Mouse (Mus musculus) heart, postnatal 0 days (tissue): ENCODE measurements around the gene Hist1h4m. TPM values are rescaled to one million over a fixed set of nuclear protein-coding genes. Genes with fewer than 3 reads are reported as not detected.
"Not testable (repeated sequence)": the region's sequence is repeated elsewhere in the genome, so short reads cannot be mapped to it uniquely, and the experiment has no call there.

Source experiments
- ATAC-seq: fragments of 200-750 bp; cut with Nextera tagmentation; 2 replicates; pipeline ENCODE4 v1.8.0; 2017; ENCODE audit warnings: low read depth, moderate number of reproducible peaks, moderate library complexity; ENCODE audit not compliant: insufficient read depth
- DNase-seq: peaks from one replicate; pipeline ENCODE4 v3.0.0-alpha.2; 2016; ENCODE audit warnings: low spot score
- H3K27ac ChIP-seq: fragments of 300-500 bp; sonication (generic); 2 replicates; pipeline ENCODE4 v1.5.1; 2014; ENCODE audit warnings: low read depth, mild to moderate bottlenecking
- H3K27me3 ChIP-seq: fragments of 300-500 bp; sonication (generic); 2 replicates; pipeline ENCODE4 v1.6.1; 2014; ENCODE audit warnings: low read length, mixed read lengths; ENCODE audit not compliant: control insufficient read depth, insufficient read depth
- H3K36me3 ChIP-seq: fragments of 300-500 bp; sonication (generic); replicated peaks from 2 replicates; pipeline ENCODE4 v1.6.1; 2014; ENCODE audit warnings: low read length, mixed read lengths; ENCODE audit not compliant: control insufficient read depth, insufficient read depth
- H3K4me1 ChIP-seq: fragments of 300-500 bp; sonication (generic); 2 replicates; pipeline ENCODE4 v1.6.1; 2014; ENCODE audit warnings: antibody characterized with exemption; ENCODE audit not compliant: control insufficient read depth, insufficient read depth
- H3K4me2 ChIP-seq: fragments of 300-500 bp; sonication (generic); 2 replicates; pipeline ENCODE4 v1.6.1; 2014; ENCODE audit warnings: low read depth, mild to moderate bottlenecking, low read length, moderate library complexity
- H3K4me3 ChIP-seq: fragments of 300-500 bp; sonication (generic); 2 replicates; pipeline ENCODE4 v1.5.1; 2014; ENCODE audit warnings: low read depth, low read length
- H3K9ac ChIP-seq: fragments of 300-500 bp; sonication (generic); replicated peaks from 2 replicates; pipeline ENCODE4 v1.6.1; 2014; ENCODE audit warnings: low read depth, low read length, mixed read lengths
- H3K9me3 ChIP-seq: fragments of 300-500 bp; sonication (generic); replicated peaks from 2 replicates; pipeline ENCODE4 v1.6.1; 2016; ENCODE audit warnings: low read length; ENCODE audit not compliant: control insufficient read depth
- CTCF ChIP-seq: IDR thresholded peaks from 2 replicates; pipeline ENCODE4 v1.5.1; 2016; ENCODE audit warnings: antibody characterized with exemption, control low read depth, low read depth
- EP300 ChIP-seq: IDR thresholded peaks from 2 replicates; pipeline ENCODE4 v1.6.1; 2016; ENCODE audit warnings: antibody characterized with exemption, low read depth
- WGBS: fragments of 180-500 bp; shearing (Covaris S2); extraction: QIAGEN DNeasy Blood & Tissue Kit; methylation state at CpG from one replicate; pipeline ENCODE4 v1.1.7; 2014; 5-methylcytosine and 5-hydroxymethylcytosine counted together
- polyA plus RNA-seq: library from polyadenylated mRNA; unstranded; fragments of >200 nt; fragmentation: Nextera tagmentation; extraction: Ambion mirVana; gene quantifications from 2 replicates; pipeline ENCODE4 v1.2.1, GENCODE M21; 2015
- total RNA-seq: library from RNA; depleted of rRNA; stranded (reverse); fragments of >200 nt; gene quantifications from 2 replicates; pipeline ENCODE4 v1.2.3, GENCODE M21; 2014; ENCODE audit warnings: low replicate concordance; rRNA removed

Gene Hist1h4m
- total RNA-seq (1.1 and 2.7 TPM in 2 replicates), polyA plus RNA-seq (not detected in 2 replicates)

DNA sequence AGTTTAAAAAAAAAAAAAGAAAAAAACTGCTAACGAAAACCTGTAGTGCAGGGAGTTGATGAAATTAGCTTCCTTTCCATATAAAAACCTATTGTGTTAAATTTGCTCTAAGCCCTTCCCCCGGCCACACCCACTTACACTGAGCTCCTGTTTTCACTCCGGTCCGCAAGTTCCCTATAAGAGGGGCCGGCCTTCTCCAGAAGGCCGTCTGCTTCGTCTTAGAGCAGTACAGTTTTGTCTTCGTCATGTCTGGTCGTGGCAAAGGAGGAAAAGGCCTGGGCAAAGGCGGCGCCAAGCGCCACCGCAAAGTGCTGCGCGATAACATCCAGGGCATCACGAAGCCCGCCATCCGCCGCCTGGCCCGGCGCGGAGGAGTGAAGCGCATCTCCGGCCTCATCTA lies at the start of gene Hist1h4m:
TSS of gene Hist1h4m (plus strand) at position 208 of the 400 bp plus-strand sequence.
- H3K36me3 ChIP-seq, H3K27me3 ChIP-seq, H3K4me3 ChIP-seq, H3K4me2 ChIP-seq, DNase-seq, H3K9ac ChIP-seq, H3K9me3 ChIP-seq, H3K4me1 ChIP-seq: not testable (repeated sequence)
- peak within 1 kb of the TSS; percentile 25; the same call in 1 of the 2 replicates for H3K27ac ChIP-seq
- WGBS = no CpG with 5 or more reads among the region's 24 CpGs
- ATAC-seq = peak; percentile 63

DNA sequence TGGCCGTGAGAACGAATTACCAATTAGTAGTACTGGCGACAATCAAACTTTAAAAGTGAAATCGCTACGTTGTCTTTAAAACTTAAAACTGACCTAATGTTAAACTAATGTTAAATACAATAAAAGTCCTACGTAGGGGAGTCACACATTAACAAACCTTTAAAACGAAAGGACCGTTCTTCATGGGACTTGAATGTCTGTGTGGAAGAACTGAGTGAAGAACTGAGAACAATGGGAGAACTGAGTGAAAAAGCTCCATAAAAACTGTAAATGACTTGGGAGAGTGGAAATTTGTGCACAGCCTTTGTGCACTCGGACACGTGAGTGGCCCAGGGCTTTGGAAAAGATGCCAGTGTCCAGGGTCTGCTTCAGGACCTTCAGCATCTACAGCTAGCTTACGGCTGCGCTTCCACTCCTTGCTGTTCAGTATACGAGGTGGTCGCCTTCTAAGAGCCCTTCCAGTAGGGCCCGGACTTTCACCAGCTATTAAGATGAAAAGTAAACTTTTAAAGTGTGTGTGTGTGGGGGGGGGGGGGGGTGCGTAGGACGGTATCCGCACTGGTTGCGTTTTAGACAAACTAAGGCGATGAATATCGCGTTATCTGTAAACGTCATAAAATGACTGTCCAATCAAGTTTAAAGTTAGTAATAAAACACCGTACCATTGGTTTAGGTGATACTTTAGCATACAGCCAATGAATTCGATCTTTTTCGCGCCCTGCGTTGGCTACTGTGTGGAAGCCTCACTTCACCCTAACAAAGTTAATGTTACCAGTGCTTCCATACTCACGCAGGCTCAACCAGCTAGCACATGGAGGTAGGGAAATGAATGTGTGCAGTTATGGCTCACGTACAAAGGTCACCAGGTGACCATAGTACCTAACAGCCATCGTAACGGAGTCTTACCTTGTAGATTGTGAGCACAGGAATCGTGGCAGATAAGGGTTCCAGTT lies 32.5 kb upstream of the Hist1h4m start:
- no peaks in the 10 kb centered on the region for H3K27me3 ChIP-seq
- peak overlapping the region; percentile 82 for H3K27ac ChIP-seq
- no peaks in the 10 kb centered on the region for H3K36me3 ChIP-seq
- peak overlapping the region; percentile 67 for H3K9ac ChIP-seq
- peaks cover 18% of the 10 kb centered on the region for H3K4me1 ChIP-seq
- TF ChIP-seq EP300 (no peak), CTCF (no peak)
- peak overlapping the region; percentile 64 for H3K4me3 ChIP-seq
- 6% methylated on average over 33 of the region's 33 CpGs for WGBS
- peak; percentile 80 for ATAC-seq
- no peaks in the 10 kb centered on the region for H3K9me3 ChIP-seq
- peak overlapping the region; percentile 86 for H3K4me2 ChIP-seq
- DNase-seq = peak; percentile 94

DNA sequence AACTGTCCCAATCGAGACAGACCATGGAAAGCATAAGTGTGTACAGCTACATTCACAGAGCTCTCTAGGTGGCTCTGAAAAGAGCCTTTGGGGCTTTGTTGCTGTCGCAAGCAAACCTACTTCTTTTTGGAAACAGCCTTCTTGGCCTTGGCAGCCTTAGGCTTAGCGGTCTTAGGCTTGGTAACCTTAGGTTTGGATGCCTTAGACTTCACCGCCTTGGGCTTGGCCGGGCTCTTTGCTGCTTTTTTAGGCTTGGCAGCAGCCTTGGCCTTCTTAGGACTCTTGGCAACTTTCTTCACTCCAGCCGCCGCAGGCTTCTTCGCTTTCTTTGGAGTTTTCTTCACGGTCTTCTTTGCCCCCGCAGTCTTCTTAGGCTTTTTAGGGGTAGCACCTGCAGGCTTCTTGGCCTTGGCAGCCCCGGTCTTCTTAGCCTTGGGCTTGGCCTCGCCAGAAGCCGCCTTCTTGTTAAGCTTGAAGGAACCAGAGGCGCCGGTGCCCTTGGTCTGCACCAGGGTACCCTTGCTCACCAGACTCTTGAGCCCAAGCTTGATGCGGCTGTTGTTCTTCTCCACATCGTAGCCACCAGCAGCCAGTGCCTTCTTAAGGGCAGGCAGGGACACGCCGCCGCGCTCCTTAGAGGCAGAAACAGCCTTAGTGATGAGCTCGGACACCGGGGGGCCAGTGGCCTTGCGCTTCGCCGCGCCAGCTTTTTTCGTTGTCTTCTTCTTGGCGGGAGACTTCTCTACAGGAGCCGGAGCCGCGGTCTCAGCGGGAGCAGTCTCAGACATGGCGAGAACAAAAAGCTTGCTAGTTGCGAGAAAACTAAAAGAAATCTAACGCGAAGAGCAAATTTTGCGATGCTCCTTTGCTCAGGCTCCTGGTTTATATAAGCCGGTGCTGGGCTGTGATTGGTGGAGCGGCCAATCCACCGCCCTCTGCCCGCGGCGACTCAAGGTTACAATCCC lies 31.5 kb upstream of the Hist1h4m start, which contains the start of gene Hist1h1b:
TSS of gene Hist1h1b (minus strand) at position 859 of the 965 bp plus-strand sequence.
- TF ChIP-seq EP300 = 0 out of 2 replicates have a peak, but pooled peaks have one; percentile 11
- no peak for TF ChIP-seq CTCF
- DNase-seq = peak; percentile 72
- peak within 1 kb of the TSS; percentile 64 for H3K4me3 ChIP-seq
- H3K9me3 ChIP-seq = no peaks in the 10 kb centered on the region
- no peaks in the 10 kb centered on the region for H3K27me3 ChIP-seq
- WGBS = 1% methylated on average over 44 of the region's 44 CpGs
- peak within 1 kb of the TSS; percentile 82 for H3K27ac ChIP-seq
- H3K36me3 ChIP-seq = no peaks in the 10 kb centered on the region
- peak; percentile 39 for ATAC-seq
- H3K4me2 ChIP-seq = peak within 1 kb of the TSS; percentile 86
- peaks cover 19% of the 10 kb centered on the region for H3K4me1 ChIP-seq
- peak within 1 kb of the TSS; percentile 67 for H3K9ac ChIP-seq

DNA sequence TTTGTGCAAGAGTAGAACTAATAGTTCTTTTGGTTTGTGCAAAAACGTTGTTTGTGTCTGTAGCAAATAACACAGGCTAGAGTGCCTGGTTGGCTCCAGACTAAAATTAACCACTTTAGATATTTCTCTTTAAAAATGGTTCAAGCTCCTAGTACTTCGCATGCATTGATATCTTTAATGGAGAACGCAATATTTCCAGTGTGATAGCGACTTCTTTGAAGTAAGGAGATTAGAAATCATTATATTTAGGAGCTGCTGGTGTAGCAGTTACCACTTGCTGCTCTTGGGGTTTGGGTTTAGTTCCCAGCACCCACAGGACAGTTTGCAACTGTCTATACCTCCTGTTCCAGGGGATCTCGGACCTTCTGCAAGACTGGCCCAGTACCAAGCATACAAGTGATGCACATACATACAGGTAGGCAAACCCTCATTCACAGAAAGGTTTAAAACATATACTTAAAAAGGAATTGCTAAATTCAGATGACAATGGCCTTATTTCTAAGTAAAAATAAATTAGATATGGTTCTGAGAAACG lies 30.5 kb upstream of the Hist1h4m start:
- peak overlapping the region; percentile 86 for H3K4me2 ChIP-seq
- H3K27ac ChIP-seq = peak overlapping the region; percentile 82; the same call in 1 of the 2 replicates
- no peaks in the 10 kb centered on the region for H3K9me3 ChIP-seq
- no peak for TF ChIP-seq CTCF
- no peak for TF ChIP-seq EP300
- H3K27me3 ChIP-seq = no peaks in the 10 kb centered on the region
- peak overlapping the region; percentile 67 for H3K9ac ChIP-seq
- peaks cover 25% of the 10 kb centered on the region for H3K4me1 ChIP-seq
- no peaks in the 10 kb centered on the region for H3K36me3 ChIP-seq
- DNase-seq = no peak
- no peak for ATAC-seq
- 48% methylated on average over 6 of the region's 6 CpGs for WGBS
- H3K4me3 ChIP-seq = peak overlapping the region; percentile 64

DNA sequence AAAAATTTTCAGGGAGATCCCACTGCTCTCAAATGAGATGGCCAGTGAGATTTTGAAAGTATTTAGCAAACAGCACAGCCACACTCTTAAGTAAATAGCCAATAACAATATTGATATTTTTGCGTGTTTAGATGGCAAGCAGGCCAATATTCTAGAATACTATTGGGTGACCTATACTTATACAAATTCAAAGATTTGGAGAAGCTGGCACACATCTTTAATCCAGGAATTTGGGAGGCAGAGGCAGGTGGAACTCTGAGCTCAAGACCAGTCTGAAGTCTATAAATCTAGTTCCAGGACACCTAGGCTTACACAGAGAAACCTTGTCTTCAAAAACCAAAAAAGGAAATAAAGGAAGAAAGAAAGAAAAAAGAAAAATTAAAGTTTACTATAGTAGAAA lies 29.9 kb upstream of the Hist1h4m start:
- DNase-seq (no peak), ATAC-seq (no peak)
- TF ChIP-seq EP300 (no peak), CTCF (no peak)
- H3K27ac ChIP-seq = no peak overlapping the region
- WGBS = 95% methylated on average over 1 of the region's 1 CpGs
- no peaks in the 10 kb centered on the region for H3K9me3 ChIP-seq
- no peak overlapping the region for H3K4me3 ChIP-seq
- peaks cover 31% of the 10 kb centered on the region for H3K4me1 ChIP-seq
- no peak overlapping the region for H3K4me2 ChIP-seq
- H3K36me3 ChIP-seq = no peaks in the 10 kb centered on the region
- H3K9ac ChIP-seq = no peak overlapping the region
- H3K27me3 ChIP-seq = no peaks in the 10 kb centered on the region

DNA sequence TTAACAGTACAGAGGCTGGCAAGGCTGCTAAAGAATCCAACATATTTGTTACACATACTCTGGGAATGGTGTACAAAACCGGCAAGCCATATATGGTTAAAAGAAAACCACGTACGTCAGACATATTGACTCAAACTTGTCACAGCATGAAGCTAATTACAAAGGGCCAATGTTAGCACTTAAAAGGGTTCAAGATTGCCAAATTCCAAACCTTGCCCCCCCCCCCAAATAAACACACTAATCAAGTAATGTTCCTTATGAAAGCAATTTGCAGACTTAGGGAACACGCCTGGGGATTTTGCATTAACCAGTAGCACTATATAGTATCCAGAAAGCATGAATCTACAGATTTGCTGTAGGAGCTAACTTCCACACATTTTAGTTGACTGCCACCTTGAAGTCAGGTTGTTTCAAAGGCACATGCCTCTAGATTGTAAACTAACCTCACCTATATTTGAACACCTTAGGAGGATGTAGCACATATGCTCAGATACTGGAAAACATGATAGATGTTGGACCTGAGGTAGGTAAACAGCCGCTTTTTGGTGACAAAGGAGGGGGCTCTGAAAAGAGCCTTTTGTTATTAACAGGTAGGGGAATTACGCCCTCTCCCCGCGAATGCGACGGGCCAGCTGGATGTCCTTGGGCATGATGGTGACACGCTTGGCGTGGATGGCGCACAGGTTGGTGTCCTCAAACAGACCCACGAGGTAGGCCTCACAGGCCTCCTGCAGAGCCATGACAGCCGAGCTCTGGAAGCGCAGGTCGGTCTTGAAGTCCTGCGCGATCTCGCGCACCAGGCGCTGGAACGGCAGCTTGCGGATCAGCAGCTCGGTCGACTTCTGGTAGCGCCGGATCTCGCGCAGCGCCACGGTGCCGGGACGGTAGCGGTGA lies 28.9 kb upstream of the Hist1h4m start:
- not testable (repeated sequence) for ATAC-seq, H3K27me3 ChIP-seq, H3K36me3 ChIP-seq, H3K9me3 ChIP-seq
- H3K27ac ChIP-seq = peak overlapping the region; percentile 84
- peaks cover 31% of the 10 kb centered on the region for H3K4me1 ChIP-seq
- peak overlapping the region; percentile 47 for H3K4me3 ChIP-seq
- DNase-seq = peak; percentile 41
- 3% methylated on average over 15 of the region's 35 CpGs for WGBS
- H3K4me2 ChIP-seq = peak overlapping the region; percentile 68
- peak overlapping the region; percentile 62 for H3K9ac ChIP-seq
